ENCODE assay signal across 16 mouse cellular contexts in genomic region chr6:81621028-81621427, GRCm38 (mm10).
"Had no signal": no experiment of that assay in that cellular context is flagged by ENCODE, and none has a peak within 500 bp of the region (broad histone marks: within the 10 kb centered on the region; RNA-seq: fewer than 3 reads in every experiment).

No protein-coding gene starts in this region.

- H3K4me1 ChIP-seq: midbrain, embryonic 10.5 days; midbrain, embryonic 12.5 days; midbrain, embryonic 15.5 days; neural tube, embryonic 12.5 days had no signal

- DNase-seq: lung, adult 18-20 months; lung, embryonic 14.5 days; lung, postnatal 10 days; lung, postnatal 4 days; retina, postnatal 1 day; right cerebral cortex, adult 18-20 months; right cerebral cortex, postnatal 25 days; right cerebral cortex, postnatal 4 days; spleen, adult 18-20 months; thymus, adult 18-20 months; thymus, postnatal 14 days; thymus, postnatal 36 days had no signal

- H3K27ac ChIP-seq: midbrain, embryonic 10.5 days; midbrain, embryonic 12.5 days; midbrain, embryonic 15.5 days; neural tube, embryonic 12.5 days had no signal

- H3K4me3 ChIP-seq: midbrain, embryonic 10.5 days; midbrain, embryonic 12.5 days; midbrain, embryonic 15.5 days; neural tube, embryonic 12.5 days had no signal

- ATAC-seq: midbrain, embryonic 15.5 days had no signal
